Mouse (Mus musculus) mesoderm, embryonic 11.5 days (tissue): ENCODE measurements around the gene Mapk13.
"Not testable (repeated sequence)": the region's sequence is repeated elsewhere in the genome, so short reads cannot be mapped to it uniquely, and the experiment has no call there.

ENCODE experiments used
- DNase-seq: peaks from one replicate; pipeline ENCODE4 v3.0.0-alpha.2; 2012; ENCODE audit warnings: low read depth, low spot score

Mapk13 gene

DNA sequence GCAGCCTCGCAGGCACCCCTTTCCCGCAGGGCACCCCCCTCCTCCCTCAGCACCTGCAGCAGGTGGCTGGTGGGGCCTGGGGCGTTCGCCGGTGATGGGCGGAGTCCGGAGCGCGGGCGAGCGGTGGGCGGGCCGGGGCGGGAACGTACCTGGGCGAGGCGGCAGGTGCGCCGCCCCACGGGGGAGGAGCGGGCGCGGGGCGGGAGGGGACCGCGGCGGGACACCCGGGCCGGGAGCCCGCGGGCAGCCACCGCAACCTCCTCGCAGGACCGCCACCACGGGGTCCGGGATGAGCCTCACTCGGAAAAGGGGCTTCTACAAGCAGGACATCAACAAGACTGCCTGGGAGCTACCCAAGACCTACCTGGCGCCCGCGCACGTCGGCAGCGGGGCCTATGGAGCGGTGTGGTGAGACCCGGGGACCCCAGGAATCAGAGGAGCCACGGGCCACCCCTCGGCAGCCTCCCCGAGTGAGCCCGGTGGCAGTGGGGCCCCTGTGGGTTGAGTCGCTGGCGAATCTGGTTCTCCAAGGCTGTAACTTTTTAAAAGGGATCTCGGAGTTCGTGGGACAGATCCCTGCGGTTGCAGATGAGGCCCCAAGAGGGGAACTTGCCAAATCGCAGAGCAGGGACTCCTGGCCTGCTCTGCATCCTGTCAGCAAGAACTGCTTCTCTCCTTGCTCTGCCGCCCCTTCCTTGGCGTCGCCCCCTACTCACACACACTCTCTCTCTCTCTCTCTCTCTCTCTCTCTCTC, at the start of gene Mapk13:
TSS of gene Mapk13 (plus strand) at position 177 of the 754 bp plus-strand sequence.
- DNase-seq, result peak; percentile 31

DNA sequence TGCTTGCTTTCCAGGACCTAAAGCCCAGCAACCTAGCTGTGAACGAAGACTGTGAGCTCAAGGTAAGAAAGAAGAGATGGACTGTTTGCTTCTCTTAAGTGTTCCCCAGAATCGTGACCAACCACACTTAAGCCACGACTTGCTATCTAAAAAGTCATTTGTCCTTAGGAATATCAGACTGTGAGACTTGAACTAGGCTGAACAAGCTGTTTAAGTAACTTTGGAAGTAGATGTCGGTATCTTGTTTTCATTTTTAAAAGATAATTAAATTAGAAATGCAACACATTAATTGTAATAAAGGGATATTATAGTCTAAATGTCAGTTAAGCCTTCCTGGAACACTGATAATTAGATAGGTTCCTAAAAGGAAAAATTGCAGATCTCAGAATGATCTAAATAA, 43.3 kb upstream of the Mapk13 start, which contains the start of gene AC170998.1:
TSS of gene AC170998.1 (plus strand) at position 301 of the 400 bp plus-strand sequence.
- no peak for DNase-seq

- not testable (repeated sequence) for DNase-seq
Measured at GRCm38 (mm10) chr17:28727511-28727910, 41.6 kb upstream of the Mapk13 start.

DNA sequence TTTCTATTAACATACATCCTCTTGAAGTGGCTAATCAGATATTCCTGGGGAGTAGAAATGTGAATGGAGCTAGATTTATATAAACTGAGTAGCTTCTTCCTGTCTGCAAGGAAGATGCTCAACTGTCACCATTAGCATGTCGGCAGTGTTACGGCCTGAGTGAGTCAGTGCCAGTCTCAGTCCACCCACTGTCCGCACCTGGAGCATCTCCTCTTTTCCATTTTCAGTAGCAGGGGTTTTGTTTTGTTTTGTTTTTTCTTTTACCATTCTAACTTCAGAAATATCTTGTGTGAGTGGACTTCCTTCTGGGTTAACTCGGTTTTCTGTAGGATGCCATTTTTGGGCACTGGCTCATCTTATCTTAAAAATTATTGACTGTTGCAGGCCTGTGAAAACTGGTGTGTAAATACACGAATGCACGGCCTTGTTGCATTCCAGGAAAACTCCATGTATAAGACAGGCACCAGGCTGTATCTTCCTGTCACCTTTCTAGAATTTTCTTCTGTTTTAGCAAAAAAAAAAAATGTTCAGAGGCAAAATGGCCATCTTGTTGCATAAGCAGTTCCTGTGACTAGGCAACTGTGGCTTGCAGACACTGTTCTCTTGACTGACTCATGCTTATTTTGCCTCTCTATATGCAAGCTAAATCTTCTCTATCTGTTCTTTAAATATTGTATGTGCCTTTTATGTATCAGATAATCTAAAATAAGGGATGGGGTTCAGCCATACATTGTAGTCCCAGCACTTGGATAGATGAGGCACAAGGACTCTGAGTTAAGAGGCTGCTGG, 33.6 kb upstream of the Mapk13 start:
- DNase-seq, result no peak

DNA sequence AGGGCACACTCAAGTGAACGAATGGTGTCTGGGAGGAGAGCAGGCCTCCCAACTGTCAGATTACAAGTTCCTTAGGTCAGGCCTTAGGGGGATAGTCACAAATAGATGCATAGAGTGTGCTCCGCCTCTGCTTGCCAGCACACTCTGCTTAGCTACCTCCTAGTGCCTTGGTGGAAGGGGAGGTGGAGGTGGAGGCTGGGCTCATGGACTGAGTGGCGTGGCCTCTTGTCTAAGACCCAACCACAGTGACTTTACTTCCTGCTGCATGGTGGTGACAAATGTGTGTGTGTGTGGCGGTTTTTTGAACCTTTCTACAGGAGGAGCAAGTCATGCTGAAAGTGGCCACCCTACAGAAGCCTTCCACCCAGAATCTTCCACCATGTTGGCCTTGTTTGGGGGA, 32.6 kb upstream of the Mapk13 start:
- DNase-seq, result no peak

DNA sequence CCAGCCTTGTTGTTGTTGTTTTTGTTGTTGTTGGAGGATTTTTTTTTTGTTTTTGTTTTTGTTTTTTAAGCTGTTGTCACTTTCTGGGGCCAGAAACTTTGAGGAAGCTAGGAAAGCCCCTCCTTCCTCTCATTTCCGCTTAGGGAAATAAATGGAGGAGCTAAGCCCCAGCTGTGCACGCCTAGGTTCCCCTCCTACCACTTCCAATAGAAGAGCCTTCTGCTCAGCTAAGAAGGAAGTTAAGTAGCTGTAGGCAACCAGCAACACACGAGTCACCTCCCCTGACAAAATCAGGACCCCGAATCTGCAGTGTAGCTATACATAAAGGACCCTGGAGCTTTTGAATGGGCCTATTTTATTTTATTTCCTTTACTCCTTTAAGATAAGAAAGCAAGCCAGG, 31.1 kb upstream of the Mapk13 start:
- DNase-seq, result no peak

DNA sequence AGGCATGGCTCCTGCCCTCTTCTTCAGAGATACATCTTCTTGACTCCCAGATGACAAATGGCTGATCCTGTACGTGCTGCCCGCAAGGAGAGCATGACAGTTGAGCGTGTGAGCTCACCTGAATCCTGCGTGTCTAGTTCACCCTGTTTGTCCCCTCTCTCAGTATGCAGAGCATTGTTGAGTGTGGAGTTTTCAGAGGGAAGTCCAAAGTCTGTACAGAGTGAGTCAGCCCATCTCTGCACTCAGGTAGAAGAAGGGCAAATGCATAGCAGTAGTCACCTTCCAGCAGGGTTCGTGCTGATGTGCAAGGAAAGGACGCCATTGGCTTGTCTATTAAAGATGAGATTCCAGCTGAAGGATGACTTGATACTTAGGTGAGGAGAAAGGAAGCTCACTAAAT, 29.9 kb upstream of the Mapk13 start:
- DNase-seq, result no peak

DNA sequence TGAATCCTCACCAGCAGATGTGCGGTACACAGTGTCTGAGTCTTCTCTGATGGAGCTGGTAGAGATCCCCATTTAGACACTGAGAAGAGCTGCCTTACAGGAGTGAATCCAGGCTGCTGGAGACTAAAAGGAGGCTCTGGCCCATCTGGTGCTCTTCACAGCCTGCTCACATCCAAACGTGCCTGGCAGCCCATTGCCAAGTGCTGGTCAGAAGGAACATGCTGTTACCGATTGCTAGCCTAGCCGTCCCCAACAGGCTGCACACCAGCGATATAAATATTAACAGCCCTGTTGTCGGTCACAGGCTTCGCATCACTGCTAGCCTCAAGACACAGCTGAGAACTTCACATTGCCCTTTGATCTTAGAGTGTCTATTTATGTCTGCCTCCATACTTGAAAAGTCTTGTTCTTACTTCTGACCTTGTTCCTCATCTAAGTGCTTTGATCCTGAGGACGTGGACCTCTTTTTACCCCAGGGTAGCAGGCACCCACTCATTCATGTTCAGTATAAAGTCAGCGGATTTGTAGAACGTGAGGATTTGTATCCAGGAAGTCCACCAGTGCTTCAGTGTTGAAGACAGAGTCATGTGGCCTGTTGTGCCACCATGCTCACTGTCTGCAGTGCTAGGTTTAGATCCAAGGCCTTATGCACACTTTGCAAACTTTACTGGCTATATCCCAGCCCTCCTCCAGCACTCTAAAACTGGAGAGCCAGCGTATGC, 25.8 kb upstream of the Mapk13 start:
- DNase-seq, result no peak

GRCm38 (mm10) chr17:28743916-28744315, 25.2 kb upstream of the Mapk13 start:
- no peak for DNase-seq

- DNase-seq, result no peak
Measured at GRCm38 (mm10) chr17:28745773-28746172, 23.3 kb upstream of the Mapk13 start.

DNA sequence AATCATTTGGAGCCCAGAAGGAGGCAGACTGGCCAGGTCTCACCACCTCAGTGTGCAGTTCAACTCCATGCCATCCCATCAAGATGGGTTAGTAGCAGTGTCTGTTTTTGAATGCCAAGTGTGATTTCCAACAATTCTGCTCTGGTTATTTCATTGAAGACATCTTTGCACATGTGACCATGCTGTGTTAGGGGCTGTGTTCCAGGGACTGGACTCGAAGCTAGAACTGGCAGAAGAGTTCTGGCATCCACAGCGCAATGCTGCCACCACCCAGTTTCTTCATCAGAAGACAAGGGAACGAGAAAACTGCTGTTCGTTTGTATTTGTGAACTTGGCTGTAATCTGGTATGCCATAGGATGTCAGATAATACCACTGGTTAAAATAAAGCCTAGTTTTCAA, 21.1 kb upstream of the Mapk13 start:
- DNase-seq, result no peak

GRCm38 (mm10) chr17:28750580-28750979, 18.5 kb upstream of the Mapk13 start:
- DNase-seq, result no peak

DNA sequence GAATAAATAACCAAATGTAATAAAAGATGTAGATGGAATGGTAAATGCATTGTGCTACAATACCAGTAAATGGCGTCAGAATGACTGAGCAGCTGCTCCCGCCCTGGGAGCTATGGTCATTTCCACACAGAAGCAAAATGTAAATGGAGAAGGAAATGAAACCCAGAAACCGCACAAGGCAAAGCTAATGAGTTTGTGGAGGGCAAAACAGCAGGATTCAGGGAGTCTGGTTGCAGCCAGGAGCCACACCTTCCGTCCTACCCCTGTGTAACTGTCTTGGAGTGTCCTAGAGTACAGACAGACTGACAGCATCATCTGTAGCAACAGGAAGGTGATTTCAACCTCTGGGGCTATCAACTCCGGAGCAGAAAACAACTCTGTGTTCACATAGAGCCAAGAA, 12.7 kb upstream of the Mapk13 start:
- DNase-seq, result no peak

GRCm38 (mm10) chr17:28757470-28757869, 11.6 kb upstream of the Mapk13 start:
- DNase-seq, result no peak

DNA sequence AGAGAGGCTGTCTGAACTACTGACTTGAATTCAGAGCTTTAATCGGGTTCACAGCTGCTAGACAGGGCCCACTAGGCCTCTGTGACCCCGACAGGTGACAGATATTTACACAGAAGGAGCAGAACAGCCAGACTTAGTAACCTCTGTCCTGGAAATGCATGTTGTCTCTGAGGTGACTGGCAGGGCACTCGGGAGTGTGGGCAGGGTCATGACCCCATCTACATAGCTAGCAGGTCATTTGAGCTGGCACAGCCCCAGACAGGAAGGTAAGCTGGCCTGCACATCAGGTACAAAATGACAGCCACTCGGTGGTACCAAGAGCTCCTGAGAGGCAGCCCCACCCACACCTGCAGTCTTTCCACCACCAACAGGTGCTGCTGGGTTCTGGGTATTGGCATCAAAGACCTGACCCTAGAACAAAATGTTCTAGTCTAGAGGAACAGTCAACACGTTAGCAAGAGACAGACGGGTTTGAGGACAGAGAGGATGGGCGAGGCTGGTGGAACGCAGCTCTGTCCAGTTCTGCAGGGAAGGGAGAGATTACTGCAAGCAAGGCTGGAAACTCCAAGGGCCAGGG, 8.3 kb upstream of the Mapk13 start:
- DNase-seq, result no peak

DNA sequence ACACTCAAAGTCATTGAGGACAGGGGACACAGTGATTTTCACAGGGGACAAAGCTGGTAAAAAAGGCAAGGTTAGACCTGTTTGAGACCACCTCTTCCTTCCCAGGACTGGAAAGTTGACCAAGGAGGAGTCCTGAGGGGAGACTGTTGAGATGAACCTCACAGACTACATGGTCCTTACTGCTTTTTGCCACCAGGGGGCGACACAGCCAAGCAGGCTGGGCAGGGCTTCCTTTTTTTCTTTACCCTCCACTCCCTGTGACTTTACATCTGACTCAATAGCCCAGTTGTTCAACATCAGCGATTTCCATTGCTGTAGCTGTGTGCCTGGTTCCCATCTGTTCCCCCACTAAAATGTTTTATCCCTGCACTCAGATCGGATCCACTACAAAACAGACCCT, 7.2 kb upstream of the Mapk13 start:
- DNase-seq, result peak; percentile 79

DNA sequence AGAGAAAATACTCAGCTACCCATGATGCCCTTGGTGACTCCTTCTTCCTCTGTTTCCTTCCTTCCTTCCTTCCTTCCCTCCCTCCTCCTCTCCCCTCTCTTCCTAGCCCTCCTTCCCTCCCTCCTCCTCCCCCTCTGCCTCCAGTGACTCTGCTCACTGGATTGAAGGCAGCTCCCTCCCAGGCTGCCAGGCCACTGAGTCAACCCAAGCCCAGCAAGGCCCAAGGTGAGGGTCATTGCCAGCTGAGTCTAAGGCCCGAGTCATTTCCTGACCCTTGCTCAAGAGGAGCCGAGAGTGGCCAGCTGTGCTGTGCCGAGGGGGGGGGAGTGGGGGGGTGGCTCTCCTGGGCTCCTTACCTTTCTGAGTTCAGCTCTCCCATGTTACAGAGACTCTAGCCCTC, 2.9 kb upstream of the Mapk13 start:
- DNase-seq, result no peak

GRCm38 (mm10) chr17:28766781-28767515, 2.1 kb upstream of the Mapk13 start:
- no peak for DNase-seq

DNA sequence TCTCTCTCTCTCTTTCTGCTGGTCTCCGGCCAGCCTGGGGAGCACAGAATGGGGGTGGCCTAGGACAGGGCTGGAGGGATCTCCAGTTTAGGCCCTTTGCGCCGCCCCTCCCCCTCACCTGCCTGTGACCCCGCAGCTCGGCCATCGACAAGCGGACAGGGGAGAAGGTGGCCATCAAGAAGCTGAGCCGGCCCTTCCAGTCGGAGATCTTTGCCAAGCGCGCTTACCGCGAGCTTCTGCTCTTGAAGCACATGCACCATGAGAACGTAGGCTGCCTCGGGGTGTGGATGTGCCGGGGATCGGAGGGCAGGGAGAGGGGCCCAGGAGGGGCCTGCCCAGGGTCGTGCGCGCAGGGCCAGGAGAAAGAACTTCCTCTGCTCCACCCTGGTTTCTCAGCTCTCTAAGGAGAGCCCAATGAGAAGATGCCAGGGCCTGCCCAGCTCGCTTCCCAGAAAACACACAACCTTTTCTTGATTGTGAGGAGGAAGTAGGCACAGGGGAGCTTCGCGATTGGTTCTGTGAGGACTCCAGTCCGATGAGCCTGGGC, 851 bp downstream of the Mapk13 start:
- peak; percentile 23 for DNase-seq

DNA sequence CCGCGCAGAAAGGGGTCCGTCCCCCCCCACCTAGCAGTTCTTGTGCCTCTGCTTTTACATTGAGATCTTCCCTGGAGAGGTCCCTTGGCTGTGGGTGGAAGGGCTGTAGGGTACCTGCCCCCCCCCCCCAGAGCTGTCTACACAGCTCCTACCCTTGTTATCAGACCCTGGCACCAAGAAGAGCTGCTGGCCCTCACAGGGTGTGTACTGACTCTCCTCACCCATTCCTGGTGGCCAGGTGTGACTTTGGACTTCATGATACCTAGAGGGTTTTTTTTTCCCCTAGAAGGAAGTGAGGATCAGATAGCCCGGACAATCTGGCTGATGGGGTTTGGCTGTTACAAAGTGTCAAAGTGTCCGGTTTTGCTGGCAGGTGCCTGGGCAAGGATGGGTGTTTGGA, 2.2 kb downstream of the Mapk13 start:
- DNase-seq, result no peak

DNA sequence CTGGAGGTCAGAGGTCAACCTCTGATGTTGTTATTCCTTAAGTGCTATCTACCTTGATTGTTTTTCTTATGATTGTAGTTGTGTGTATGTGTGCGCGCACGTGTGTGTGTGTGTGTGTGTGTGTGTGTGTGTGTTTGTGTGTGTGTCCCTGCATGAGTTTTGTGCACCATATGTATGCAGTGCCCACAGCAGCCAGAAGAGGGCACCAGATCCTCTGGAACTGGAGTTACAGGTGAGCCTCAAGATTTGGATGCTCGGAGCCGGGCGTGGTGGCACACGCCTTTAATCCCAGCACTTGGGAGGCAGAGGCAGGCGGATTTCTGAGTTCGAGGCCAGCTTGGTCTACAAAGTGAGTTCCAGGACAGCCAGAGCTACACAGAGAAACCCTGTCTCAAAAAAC, 5.2 kb downstream of the Mapk13 start:
- not testable (repeated sequence) for DNase-seq
